Mouse (Mus musculus) left cerebral cortex, postnatal 14 days (tissue): ENCODE measurements around the gene Smyd4. TPM values are rescaled to one million over a fixed set of nuclear protein-coding genes. Genes with fewer than 3 reads are reported as not detected.

ENCODE experiments used
- DNase-seq, 2 experiments: peaks; one replicate each; pipeline ENCODE4 v3.0.0; 2021 to 2022; ENCODE audit warnings: low spot score in 2 of 2, mixed read lengths in 1 of 2
- intact Hi-C: fragments of 180-260 bp; cut with DNase I; formaldehyde crosslinking; loops from one replicate; pipeline ENCODE4 v1.15.1; 2025
- microRNA-seq, 2 experiments: library from miRNA; unstranded; fragments of <30 nt; microRNA quantifications; one replicate each; pipeline ENCODE4 v1.2.0; 2022
- total RNA-seq, 2 experiments: library from RNA; stranded (reverse); gene quantifications; 2 replicates each; pipeline ENCODE4 v1.2.3; 2021

The Smyd4 gene
- total RNA-seq, 2 experiments from 2014 or later = 10.6 to 11.6 TPM

- intact Hi-C loops = no loop called here
- DNase-seq = no peak
Observed at GRCm38 (mm10) chr11:75441034-75441433, 92.8 kb downstream of the Smyd4 start.

- no peak for DNase-seq
- intact Hi-C loops = no loop called here
Observed at GRCm38 (mm10) chr11:75441601-75442000, 93.4 kb downstream of the Smyd4 start.

GRCm38 (mm10) chr11:75443711-75444110, 95.5 kb downstream of the Smyd4 start:
- intact Hi-C loops = no loop called here
- no peak for DNase-seq

GRCm38 (mm10) chr11:75448575-75448974, 100.3 kb downstream of the Smyd4 start:
- DNase-seq = no peak
- intact Hi-C loops = no loop called here

- intact Hi-C loops = loop anchor here (5.0 kb wide), 1 partner anchor 267 kb away; no protein-coding TSS in a partner anchor
- no peak for DNase-seq
Observed at GRCm38 (mm10) chr11:75449695-75450094, 101.5 kb downstream of the Smyd4 start.

GRCm38 (mm10) chr11:75450304-75450908, 102.2 kb downstream of the Smyd4 start:
- no peak for DNase-seq
- intact Hi-C loops = loop anchor here (5.0 kb wide), 1 partner anchor 268 kb away; no protein-coding TSS in a partner anchor

GRCm38 (mm10) chr11:75450936-75451335, 102.7 kb downstream of the Smyd4 start:
- intact Hi-C loops = loop anchor here (5.0 kb wide), 1 partner anchor 269 kb away; no protein-coding TSS in a partner anchor
- no peak for DNase-seq

GRCm38 (mm10) chr11:75452081-75452480, 103.8 kb downstream of the Smyd4 start:
- no peak for DNase-seq
- intact Hi-C loops = loop anchor here (5.0 kb wide), 1 partner anchor 270 kb away; no protein-coding TSS in a partner anchor

GRCm38 (mm10) chr11:75452812-75453557, 104.8 kb downstream of the Smyd4 start:
- no peak for DNase-seq
- intact Hi-C loops = loop anchor here (5.0 kb wide), 1 partner anchor 271 kb away; no protein-coding TSS in a partner anchor

GRCm38 (mm10) chr11:75453991-75454930, 106.0 kb downstream of the Smyd4 start, which contains the start of gene Wdr81:
Gene Wdr81, minus strand, starts transcription at chr11:75454717.
- intact Hi-C loops = loop anchor here (5.0 kb wide), 1 partner anchor 272 kb away; no protein-coding TSS in a partner anchor
- DNase-seq = peak; percentile 86 to 88

Small RNA genes within 50 kb of the gene (microRNA-seq; reads per million reads assigned to microRNA genes)
- gene Gm47300 = 0 reads per million in 2 experiments

Other genes with a start within 250 kb of the Smyd4 start
- 1 to 10 TPM; 5.0 to 5.2 TPM for gene Hic1, start 178.9 kb upstream of the Smyd4 start, total RNA-seq
- gene Ovca2, start 169.6 kb upstream of the Smyd4 start, total RNA-seq = 10 to 100 TPM; 10.0 to 10.2 TPM
- 10 to 100 TPM; 22.0 to 23.7 TPM for gene Dph1, start 157.2 kb upstream of the Smyd4 start, total RNA-seq
- gene Rtn4rl1, start 154.7 kb upstream of the Smyd4 start, total RNA-seq = 10 to 100 TPM; 59.5 to 65.9 TPM
- gene Rpa1, start 109 bp upstream of the Smyd4 start, total RNA-seq = 10 to 100 TPM; 43.8 to 47.9 TPM
- 10 to 100 TPM; 16.4 to 17.5 TPM for gene Serpinf1, start 74.3 kb downstream of the Smyd4 start, total RNA-seq
- gene Serpinf2, start 91.2 kb downstream of the Smyd4 start, total RNA-seq = not detected
- gene Wdr81, start 106.3 kb downstream of the Smyd4 start, total RNA-seq = 10 to 100 TPM; 20.0 to 20.7 TPM
- gene Tlcd2, start 113.3 kb downstream of the Smyd4 start, total RNA-seq = under 1 TPM; 0.33 to 0.95 TPM
- 100 to 1,000 TPM; 115 to 116 TPM for gene Prpf8, start 138.4 kb downstream of the Smyd4 start, total RNA-seq
- gene Rilp, start 161.7 kb downstream of the Smyd4 start, total RNA-seq = 1 to 10 TPM; 2.0 to 2.5 TPM
- 1 to 10 TPM; 3.0 to 3.3 TPM for gene Scarf1, start 165.1 kb downstream of the Smyd4 start, total RNA-seq
- 10 to 100 TPM; 53.0 to 61.5 TPM for gene Slc43a2, start 183.3 kb downstream of the Smyd4 start, total RNA-seq
- 100 to 1,000 TPM; 336 to 338 TPM for gene Pitpna, start 239.7 kb downstream of the Smyd4 start, total RNA-seq